Mouse (Mus musculus) heart, embryonic 11.5 days (tissue): ENCODE measurements at regions not wholly inside any gene's neighbourhood (a gene's known extent, or its start where the extent isn't known, plus 50 kb on each side); places are given as distances from the start of the nearest gene placed in this dataset.
"Not testable (repeated sequence)": the region's sequence is repeated elsewhere in the genome, so short reads cannot be mapped to it uniquely, and the experiment has no call there.

Source experiments
- ATAC-seq: fragments of 200-750 bp; cut with Nextera tagmentation; replicated peaks from 2 replicates; pipeline ENCODE4 v1.8.0; 2017; ENCODE audit warnings: moderate library complexity; ENCODE audit not compliant: insufficient number of reproducible peaks, low FRiP score, low TSS enrichment
- H3K27ac ChIP-seq: fragments of 300-500 bp; sonication (generic); 2 replicates; pipeline ENCODE4 v1.5.1; 2014; ENCODE audit warnings: mild to moderate bottlenecking, low read depth, low read length
- H3K27me3 ChIP-seq: fragments of 300-500 bp; sonication (generic); 2 replicates; pipeline ENCODE4 v1.6.1; 2014; ENCODE audit warnings: mild to moderate bottlenecking, low read length, mixed read lengths; ENCODE audit not compliant: control insufficient read depth, insufficient read depth
- H3K36me3 ChIP-seq: fragments of 300-500 bp; sonication (generic); 2 replicates; pipeline ENCODE4 v1.6.1; 2014; ENCODE audit warnings: mild to moderate bottlenecking, low read length, moderate library complexity, mixed read lengths; ENCODE audit not compliant: control insufficient read depth, insufficient read depth
- H3K4me1 ChIP-seq: fragments of 300-500 bp; sonication (generic); 2 replicates; pipeline ENCODE4 v1.6.1; 2014; ENCODE audit warnings: low read length; ENCODE audit not compliant: control insufficient read depth, insufficient read depth
- H3K4me2 ChIP-seq: fragments of 300-500 bp; sonication (generic); 2 replicates; pipeline ENCODE4 v1.6.1; 2014; ENCODE audit warnings: mild to moderate bottlenecking, moderate library complexity
- H3K4me3 ChIP-seq: fragments of 300-500 bp; sonication (generic); 2 replicates; pipeline ENCODE4 v1.5.1; 2014; ENCODE audit warnings: low read depth, low read length
- H3K9ac ChIP-seq: fragments of 300-500 bp; sonication (generic); 2 replicates; pipeline ENCODE4 v1.6.1; 2014; ENCODE audit warnings: mild to moderate bottlenecking, low read depth, low read length, moderate library complexity
- H3K9me3 ChIP-seq: fragments of 300-500 bp; sonication (generic); replicated peaks from 2 replicates; pipeline ENCODE4 v1.6.1; 2016; ENCODE audit warnings: low read length; ENCODE audit not compliant: control insufficient read depth
- whole genome bisulfite sequencing: fragments of 180-500 bp; shearing (Covaris S2); extraction: QIAGEN DNeasy Blood & Tissue Kit; methylation state at CpG from one replicate; pipeline ENCODE4 v1.1.7; 2014; ENCODE audit not compliant: insufficient replicate concordance; 5-methylcytosine and 5-hydroxymethylcytosine counted together

- 76% methylated on average over 1 of the region's 1 CpGs for WGBS
- ATAC-seq: no peak
- H3K9me3 ChIP-seq: no peaks in the 10 kb centered on the region
Observed at GRCm38 (mm10) chr6:84317026-84317425, 276.7 kb downstream of the Cyp26b1 start.

GRCm38 (mm10) chr6:84315175-84315912, 278.4 kb downstream of the Cyp26b1 start:
- Histone ChIP-seq H3K9me3 (no peaks in the 10 kb centered on the region), H3K4me2 (no peak overlapping the region), H3K4me1 (peaks cover 6% of the 10 kb centered on the region), H3K9ac (no peak overlapping the region), H3K27ac (no peak overlapping the region), H3K27me3 (peaks cover 3% of the 10 kb centered on the region; the same call in 1 of the 2 replicates), H3K4me3 (no peak overlapping the region), H3K36me3 (no peaks in the 10 kb centered on the region)
- WGBS: 57% methylated on average over 8 of the region's 8 CpGs
- ATAC-seq: no peak

More at GRCm38 (mm10) chr6:84317026-84317425, 276.7 kb downstream of the Cyp26b1 start:
- peaks cover 3% of the 10 kb centered on the region for H3K4me1 ChIP-seq
- H3K27me3 ChIP-seq: peaks cover 4% of the 10 kb centered on the region; the same call in 1 of the 2 replicates
- no peak overlapping the region for H3K4me2 ChIP-seq
- no peaks in the 10 kb centered on the region for H3K36me3 ChIP-seq
- H3K9ac ChIP-seq: no peak overlapping the region
- H3K27ac ChIP-seq: no peak overlapping the region
- H3K4me3 ChIP-seq: no peak overlapping the region

DNA sequence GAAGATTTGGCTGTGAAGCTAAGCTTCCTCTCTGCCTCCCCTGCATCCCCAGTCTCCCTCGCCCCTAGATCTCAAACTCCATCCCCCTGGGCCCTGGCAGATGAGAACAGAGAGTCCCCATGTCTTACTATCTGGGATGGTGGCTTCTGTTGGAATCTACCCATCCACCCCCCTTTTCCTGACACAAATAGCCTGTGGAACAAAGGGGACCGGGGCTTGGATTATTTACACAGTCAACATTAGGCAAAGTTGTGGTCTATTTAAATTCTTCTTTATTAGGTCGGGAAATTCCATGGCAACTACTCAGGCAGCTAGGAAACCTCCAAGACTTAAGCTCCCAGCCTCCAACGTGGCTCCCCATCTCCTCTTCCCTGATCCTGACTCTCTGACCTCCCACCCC, 279.9 kb downstream of the Cyp26b1 start:
- no peak for ATAC-seq
- no peak overlapping the region for H3K27ac ChIP-seq
- 33% methylated on average over 4 of the region's 4 CpGs for WGBS

DNA sequence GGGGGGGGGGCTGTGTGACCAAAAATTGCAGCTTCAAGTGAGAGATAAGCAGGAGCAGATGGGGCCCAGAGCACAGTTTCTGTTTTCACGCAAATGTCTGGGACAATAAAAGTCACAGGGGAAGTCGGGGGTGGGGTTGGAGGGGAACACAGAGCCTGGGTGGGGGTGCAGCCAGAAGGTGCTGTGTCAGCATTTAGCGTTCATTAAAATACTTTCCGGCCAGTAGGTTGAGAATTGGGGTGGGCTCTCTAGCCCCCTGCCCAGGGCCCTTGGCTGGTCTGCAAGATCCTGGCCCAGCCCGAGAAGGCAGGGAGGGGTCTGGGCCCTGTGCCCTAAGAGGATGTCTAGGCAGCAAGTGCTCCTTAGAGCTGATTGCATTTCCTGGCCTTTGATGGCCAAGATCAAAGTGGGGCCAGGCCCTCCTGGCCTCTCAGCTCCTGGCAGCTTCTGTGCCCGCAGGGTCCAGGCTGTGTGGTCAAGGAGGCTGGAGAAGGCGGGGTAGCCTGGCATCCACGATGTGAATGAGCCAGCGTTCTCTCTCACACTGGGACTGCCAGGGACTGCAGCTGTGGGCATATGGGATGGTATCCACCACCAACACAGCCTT, 283.0 kb downstream of the Cyp26b1 start:
- Histone ChIP-seq H3K9me3 (no peaks in the 10 kb centered on the region), H3K27ac (no peak overlapping the region), H3K4me1 (peaks cover 3% of the 10 kb centered on the region), H3K36me3 (no peaks in the 10 kb centered on the region), H3K4me3 (no peak overlapping the region), H3K4me2 (no peak overlapping the region), H3K9ac (no peak overlapping the region), H3K27me3 (0 out of 2 replicates have a peak, but pooled peaks cover 2% of the 10 kb centered on the region)
- WGBS: 61% methylated on average over 9 of the region's 9 CpGs
- ATAC-seq: no peak

More for the DNA sequence above, 279.9 kb downstream of the Cyp26b1 start:
- Histone ChIP-seq H3K36me3 (no peaks in the 10 kb centered on the region), H3K4me3 (no peak overlapping the region), H3K27me3 (no peaks in the 10 kb centered on the region), H3K9me3 (no peaks in the 10 kb centered on the region), H3K4me2 (no peak overlapping the region), H3K9ac (no peak overlapping the region), H3K4me1 (peaks cover 4% of the 10 kb centered on the region)

- ATAC-seq: no peak
- H3K27me3 ChIP-seq: 0 out of 2 replicates have a peak, but pooled peaks cover 2% of the 10 kb centered on the region
- H3K4me1 ChIP-seq: peaks cover 3% of the 10 kb centered on the region; the same call in 1 of the 2 replicates
- H3K9me3 ChIP-seq: no peaks in the 10 kb centered on the region
- WGBS: 78% methylated on average over 3 of the region's 3 CpGs
- H3K4me3 ChIP-seq: no peak overlapping the region
- H3K4me2 ChIP-seq: no peak overlapping the region
- no peaks in the 10 kb centered on the region for H3K36me3 ChIP-seq
- H3K9ac ChIP-seq: no peak overlapping the region
- H3K27ac ChIP-seq: no peak overlapping the region
Observed at GRCm38 (mm10) chr6:84307556-84307955, 286.2 kb downstream of the Cyp26b1 start.

DNA sequence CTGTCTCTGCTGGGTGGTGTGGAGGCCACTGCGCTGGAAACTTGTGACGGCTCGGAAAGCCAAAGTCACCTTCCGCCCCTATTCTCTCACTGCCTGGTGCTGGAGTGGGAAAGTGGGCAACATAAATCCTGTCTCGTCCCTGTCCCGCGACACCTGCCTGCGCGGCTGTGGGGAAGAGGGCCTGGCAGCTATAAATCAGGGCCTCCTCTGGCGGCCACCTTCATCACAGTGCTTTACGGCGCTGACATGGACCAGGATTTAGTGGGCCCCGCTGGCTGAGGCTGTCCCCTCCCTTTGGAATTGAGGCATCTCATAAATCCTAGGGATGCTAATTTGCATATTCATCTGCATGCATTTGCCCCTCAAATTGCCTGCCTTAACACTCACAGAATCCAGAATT, 287.1 kb downstream of the Cyp26b1 start:
- Histone ChIP-seq H3K36me3 (no peaks in the 10 kb centered on the region), H3K4me3 (no peak overlapping the region), H3K27me3 (0 out of 2 replicates have a peak, but pooled peaks cover 2% of the 10 kb centered on the region), H3K9ac (no peak overlapping the region), H3K27ac (no peak overlapping the region), H3K4me1 (peaks cover 3% of the 10 kb centered on the region; the same call in 1 of the 2 replicates), H3K4me2 (no peak overlapping the region), H3K9me3 (no peaks in the 10 kb centered on the region)
- no peak for ATAC-seq
- WGBS: 81% methylated on average over 13 of the region's 13 CpGs

DNA sequence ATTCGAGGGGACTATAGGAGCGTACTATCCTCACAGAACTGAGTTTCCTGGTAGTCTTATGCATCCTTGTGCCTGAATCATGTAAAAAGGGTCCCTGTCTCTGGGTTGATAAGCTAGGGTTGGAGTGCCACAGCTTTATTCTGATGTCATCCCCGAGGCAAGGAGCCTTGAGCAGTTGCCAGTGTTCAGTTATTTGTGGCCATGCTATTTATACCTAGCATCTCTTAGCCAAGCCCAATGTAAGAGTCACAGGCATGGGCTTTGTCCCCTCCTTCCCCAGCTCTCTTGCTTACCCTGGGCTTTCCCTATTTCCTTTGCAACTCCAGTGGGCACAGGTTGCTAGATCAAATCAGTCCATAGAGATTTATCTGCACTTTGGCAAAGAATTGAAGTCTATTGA, 288.6 kb downstream of the Cyp26b1 start:
- H3K9ac ChIP-seq: no peak overlapping the region
- no peak for ATAC-seq
- no peak overlapping the region for H3K4me3 ChIP-seq
- no peaks in the 10 kb centered on the region for H3K9me3 ChIP-seq
- 0 out of 2 replicates have a peak, but pooled peaks cover 2% of the 10 kb centered on the region for H3K27me3 ChIP-seq
- WGBS: 70% methylated on average over 3 of the region's 3 CpGs
- H3K4me1 ChIP-seq: no peaks in the 10 kb centered on the region
- H3K4me2 ChIP-seq: no peak overlapping the region
- no peak overlapping the region for H3K27ac ChIP-seq
- H3K36me3 ChIP-seq: no peaks in the 10 kb centered on the region

- not testable (repeated sequence) for H3K4me2 ChIP-seq, H3K27me3 ChIP-seq, H3K4me3 ChIP-seq, H3K36me3 ChIP-seq, H3K9me3 ChIP-seq, H3K4me1 ChIP-seq, H3K27ac ChIP-seq, ATAC-seq, H3K9ac ChIP-seq
- WGBS: 74% methylated on average over 3 of the region's 3 CpGs
Observed at GRCm38 (mm10) chr6:84302916-84303315, 290.8 kb downstream of the Cyp26b1 start.
